Mouse (Mus musculus): ENCODE measurements around the gene Sgo1.

GRCm38 (mm10) chr17:53688877-53689802 lies at the start of gene Sgo1:
- TF ChIP-seq CTCF (IDR thresholded peaks at IDR 0.05; ENCODE audit: borderline replicate concordance, control insufficient read depth, extremely low read depth, insufficient read depth, low read length, poor library complexity) = peak; percentile 66; the same call in 1 of the 2 replicates
- TF ChIP-seq POLR2A (IDR thresholded peaks at IDR 0.05; ENCODE audit: control insufficient read depth, extremely low read depth, insufficient read depth, low read length, poor library complexity) = peak; percentile 88
